Mouse (Mus musculus) neural tube, embryonic 14.5 days (tissue): ENCODE results near the gene Dedd. TPM values are rescaled to one million over a fixed set of nuclear protein-coding genes. Genes with fewer than 3 reads are reported as not detected.

Source experiments
- ATAC-seq: fragments of 200-750 bp; cut with Nextera tagmentation; 2 replicates; pipeline ENCODE4 v1.8.0; 2017; ENCODE audit warnings: low read depth, mild to moderate bottlenecking, moderate TSS enrichment, moderate library complexity
- H3K27ac ChIP-seq: fragments of 300-500 bp; sonication (generic); 2 replicates; pipeline ENCODE4 v1.5.1; 2014; ENCODE audit warnings: low read depth, mild to moderate bottlenecking, control low read depth, low read length, moderate library complexity, mixed read lengths
- H3K27me3 ChIP-seq: fragments of 300-500 bp; sonication (generic); 2 replicates; pipeline ENCODE4 v1.6.1; 2014; ENCODE audit warnings: low read length; ENCODE audit not compliant: control insufficient read depth, insufficient read depth
- H3K36me3 ChIP-seq: fragments of 300-500 bp; sonication (generic); 2 replicates; pipeline ENCODE4 v1.6.1; 2014; ENCODE audit warnings: low read length, mixed read lengths; ENCODE audit not compliant: control insufficient read depth, insufficient read depth
- H3K4me1 ChIP-seq: fragments of 300-500 bp; sonication (generic); 2 replicates; pipeline ENCODE4 v1.6.1; 2014; ENCODE audit warnings: low read length; ENCODE audit not compliant: control insufficient read depth, insufficient read depth
- H3K4me2 ChIP-seq: fragments of 300-500 bp; sonication (generic); 2 replicates; pipeline ENCODE4 v1.6.1; 2014; ENCODE audit warnings: mild to moderate bottlenecking, low read depth, low read length, control low read depth
- H3K4me3 ChIP-seq: fragments of 300-500 bp; sonication (generic); 2 replicates; pipeline ENCODE4 v1.5.1; 2014; ENCODE audit warnings: low read depth, low read length, control low read depth, mixed read lengths
- H3K9ac ChIP-seq: fragments of 300-500 bp; sonication (generic); replicated peaks from 2 replicates; pipeline ENCODE4 v1.6.1; 2014; ENCODE audit warnings: low read depth, mild to moderate bottlenecking, control low read depth, low read length, mixed read lengths
- H3K9me3 ChIP-seq: fragments of 300-500 bp; sonication (generic); 2 replicates; pipeline ENCODE4 v1.6.1; 2016; ENCODE audit warnings: low read length; ENCODE audit not compliant: control insufficient read depth
- WGBS: fragments of 180-500 bp; shearing (Covaris S2); extraction: QIAGEN DNeasy Blood & Tissue Kit; methylation state at CpG from one replicate; pipeline ENCODE4 v1.1.7; 2014; 5-methylcytosine and 5-hydroxymethylcytosine counted together
- polyA plus RNA-seq: library from polyadenylated mRNA; unstranded; fragments of >200 nt; fragmentation: Nextera tagmentation; extraction: Ambion mirVana; gene quantifications from 2 replicates; pipeline ENCODE4 v1.2.1, GENCODE M21; 2014

Dedd gene
- 48.0 and 49.7 TPM in 2 replicates for polyA plus RNA-seq

DNA sequence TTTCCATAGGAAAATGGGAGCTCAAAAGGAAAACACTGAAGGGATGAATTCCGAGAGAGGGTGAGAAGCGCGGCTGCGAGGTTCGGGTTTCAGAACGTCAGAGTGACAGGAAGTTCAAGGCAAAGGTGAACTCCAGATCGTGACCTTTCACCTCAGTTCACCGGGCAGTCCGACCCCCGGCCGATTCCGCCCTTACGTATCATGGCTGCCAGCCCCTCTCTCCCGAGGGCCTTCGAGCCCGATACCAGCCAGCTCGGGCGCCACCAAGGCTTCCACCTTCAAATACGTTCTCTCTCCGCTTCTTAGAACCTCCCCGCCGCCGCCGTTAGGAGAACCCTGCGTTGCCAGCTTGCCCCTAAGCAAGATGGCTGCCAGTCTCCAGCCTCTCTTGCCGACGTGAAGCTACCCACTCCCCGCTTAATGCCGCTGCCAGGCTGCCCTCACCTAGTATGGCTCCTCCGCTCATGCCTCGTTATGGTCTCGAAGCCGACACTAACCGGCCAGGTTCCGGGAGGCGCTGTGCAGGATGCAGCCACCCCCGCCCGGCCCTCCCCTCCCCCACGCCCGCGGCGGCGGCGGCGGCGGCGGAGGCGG, at the start of gene Dedd:
Dedd (plus strand) TSS at position 307 of the 594 bp plus-strand sequence.
- ATAC-seq: peak; percentile 96
- Histone ChIP-seq H3K27me3 (peaks cover 2% of the 10 kb centered on the region; the same call in 1 of the 2 replicates), H3K36me3 (no peaks in the 10 kb centered on the region; the same call in 1 of the 2 replicates), H3K9ac (peak within 1 kb of the TSS; percentile 95), H3K9me3 (no peaks in the 10 kb centered on the region), H3K4me1 (peaks cover 27% of the 10 kb centered on the region), H3K4me2 (peak within 1 kb of the TSS; percentile 96), H3K4me3 (peak within 1 kb of the TSS; percentile 73), H3K27ac (peak within 1 kb of the TSS; percentile 99)
- WGBS: under 1% methylated on average over 40 of the region's 48 CpGs

DNA sequence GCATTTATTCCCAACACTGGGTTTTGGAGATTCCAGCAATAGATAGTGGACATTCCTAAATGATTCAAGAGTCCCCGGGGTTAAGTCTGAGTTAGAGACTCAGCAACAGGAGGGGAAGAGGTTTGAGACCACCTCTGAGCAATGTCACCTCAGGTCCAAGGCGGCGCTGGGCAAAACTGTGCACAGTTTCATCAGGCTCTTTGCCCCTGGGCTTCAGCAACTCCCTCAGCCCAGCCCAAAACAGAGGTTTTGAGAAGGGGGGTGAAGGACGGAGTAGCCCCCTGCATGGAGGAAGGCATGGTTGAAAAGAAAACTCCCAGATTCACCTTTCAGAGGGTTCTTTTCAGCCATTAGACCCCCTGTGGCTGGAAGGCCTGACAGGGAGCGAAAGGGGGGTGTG, 49.2 kb upstream of the Dedd start:
- H3K4me3 ChIP-seq: no peak overlapping the region
- WGBS: 67% methylated on average over 5 of the region's 5 CpGs
- peaks cover 31% of the 10 kb centered on the region for H3K36me3 ChIP-seq
- peak overlapping the region; percentile 47; the same call in 1 of the 2 replicates for H3K9ac ChIP-seq
- H3K4me2 ChIP-seq: peak overlapping the region; percentile 66
- H3K9me3 ChIP-seq: no peaks in the 10 kb centered on the region
- H3K4me1 ChIP-seq: peaks cover 7% of the 10 kb centered on the region
- H3K27me3 ChIP-seq: no peaks in the 10 kb centered on the region
- H3K27ac ChIP-seq: no peak overlapping the region
- ATAC-seq: no peak

DNA sequence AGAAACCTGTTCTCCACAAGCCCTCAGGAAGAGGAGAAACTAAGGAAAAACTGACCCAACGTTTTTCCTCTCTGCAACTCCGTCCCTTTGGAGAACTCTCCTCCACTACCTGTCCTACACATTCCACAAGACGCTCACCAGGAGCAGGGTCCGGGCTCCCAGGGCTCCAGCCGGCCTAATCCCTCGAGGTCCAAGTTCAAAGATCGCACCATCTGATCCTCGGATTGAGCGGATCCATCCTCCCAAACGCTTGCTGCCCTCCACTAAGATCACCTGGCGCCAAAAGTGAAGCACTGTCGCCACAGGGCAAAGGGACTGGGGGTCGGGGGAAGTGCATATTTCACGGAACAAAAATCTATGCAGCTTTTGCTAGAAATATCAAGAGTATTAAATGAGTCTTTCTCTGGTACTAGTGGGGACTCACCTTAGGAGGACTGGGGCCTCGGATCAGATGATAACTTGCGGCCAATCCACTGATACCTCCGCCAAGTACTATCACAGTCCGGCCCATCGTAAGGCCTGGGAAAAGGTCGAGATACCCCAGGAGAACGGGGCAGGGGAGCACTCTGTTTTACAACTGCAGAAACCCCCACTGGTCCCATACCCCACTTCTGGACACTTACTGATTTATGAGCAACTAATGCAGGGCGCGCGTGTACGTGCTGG, 48.6 kb upstream of the Dedd start:
- no peak overlapping the region for H3K27ac ChIP-seq
- no peaks in the 10 kb centered on the region for H3K9me3 ChIP-seq
- no peaks in the 10 kb centered on the region for H3K27me3 ChIP-seq
- 2% methylated on average over 25 of the region's 25 CpGs for WGBS
- ATAC-seq: no peak; the same call in 1 of the 2 replicates
- H3K36me3 ChIP-seq: peaks cover 33% of the 10 kb centered on the region
- H3K4me3 ChIP-seq: peak overlapping the region; percentile 48
- peak overlapping the region; percentile 66 for H3K4me2 ChIP-seq
- H3K9ac ChIP-seq: peak overlapping the region; percentile 47
- peaks cover 7% of the 10 kb centered on the region for H3K4me1 ChIP-seq

DNA sequence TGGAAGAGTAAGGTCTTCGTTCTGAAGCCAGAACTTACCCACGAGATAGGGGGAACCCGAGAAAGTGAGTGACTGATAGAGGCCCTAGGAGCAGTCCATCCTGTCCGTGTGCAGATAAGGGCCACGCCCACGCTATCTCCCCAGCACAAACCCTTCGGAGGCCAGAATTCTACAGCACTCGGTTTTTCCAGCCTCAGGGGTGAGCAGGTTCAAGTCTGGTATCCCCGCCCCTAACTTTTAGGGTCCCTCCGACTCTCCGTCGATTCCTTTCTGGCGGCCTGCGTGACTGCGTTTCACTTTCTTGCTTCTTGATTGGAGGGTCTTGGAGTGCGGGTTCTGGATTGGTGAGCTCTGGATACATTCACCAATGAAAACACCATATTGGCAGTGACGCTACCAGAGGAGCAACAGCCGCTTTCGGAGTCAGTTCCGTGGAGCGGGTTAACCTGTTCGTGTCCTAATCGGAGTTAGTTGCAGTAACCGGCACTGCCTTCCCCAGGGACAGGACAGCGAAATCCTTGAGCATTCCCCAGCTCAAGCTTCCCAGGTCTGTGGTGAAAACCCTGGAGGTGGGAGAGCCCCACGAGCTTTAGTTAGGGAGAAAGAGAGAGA, 47.9 kb upstream of the Dedd start, which contains the start of gene Ppox:
Ppox (minus strand) TSS at position 271 of the 612 bp plus-strand sequence.
- peak within 1 kb of the TSS; percentile 47 for H3K9ac ChIP-seq
- peak within 1 kb of the TSS; percentile 60; the same call in 1 of the 2 replicates for H3K27ac ChIP-seq
- no peaks in the 10 kb centered on the region for H3K27me3 ChIP-seq
- ATAC-seq: peak; percentile 98
- H3K4me1 ChIP-seq: peaks cover 9% of the 10 kb centered on the region
- peak within 1 kb of the TSS; percentile 66 for H3K4me2 ChIP-seq
- peak within 1 kb of the TSS; percentile 48 for H3K4me3 ChIP-seq
- WGBS: under 1% methylated on average over 26 of the region's 26 CpGs
- peaks cover 34% of the 10 kb centered on the region for H3K36me3 ChIP-seq
- H3K9me3 ChIP-seq: no peaks in the 10 kb centered on the region

DNA sequence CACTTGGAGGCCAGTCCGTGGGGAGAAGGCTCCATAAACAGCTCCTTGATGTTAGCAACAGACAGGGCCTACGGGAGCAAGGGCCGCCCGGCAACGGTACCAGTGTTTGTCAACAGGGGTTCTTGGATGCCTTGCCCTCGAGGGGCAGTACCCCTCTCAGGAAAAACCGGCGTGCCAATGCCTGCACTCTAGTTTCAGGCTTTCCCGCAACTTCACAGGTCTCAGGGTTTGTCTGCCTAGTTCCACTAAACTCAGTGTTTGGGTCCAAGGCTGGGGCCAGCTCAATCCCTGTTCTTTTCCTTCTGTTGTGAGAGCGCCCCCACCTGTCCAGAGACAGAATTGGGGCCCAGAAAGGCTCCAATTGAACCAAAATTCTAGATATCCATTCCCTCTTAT, 47.4 kb upstream of the Dedd start:
- Histone ChIP-seq H3K27me3 (no peaks in the 10 kb centered on the region), H3K27ac (peak overlapping the region; percentile 60; the same call in 1 of the 2 replicates), H3K9ac (0 out of 2 replicates have a peak overlapping the region, but pooled peaks have one; percentile 12), H3K4me3 (peak overlapping the region; percentile 48), H3K4me1 (peaks cover 13% of the 10 kb centered on the region), H3K4me2 (peak overlapping the region; percentile 49), H3K9me3 (no peaks in the 10 kb centered on the region), H3K36me3 (peaks cover 29% of the 10 kb centered on the region)
- WGBS: under 1% methylated on average over 10 of the region's 10 CpGs
- peak; percentile 42 for ATAC-seq

DNA sequence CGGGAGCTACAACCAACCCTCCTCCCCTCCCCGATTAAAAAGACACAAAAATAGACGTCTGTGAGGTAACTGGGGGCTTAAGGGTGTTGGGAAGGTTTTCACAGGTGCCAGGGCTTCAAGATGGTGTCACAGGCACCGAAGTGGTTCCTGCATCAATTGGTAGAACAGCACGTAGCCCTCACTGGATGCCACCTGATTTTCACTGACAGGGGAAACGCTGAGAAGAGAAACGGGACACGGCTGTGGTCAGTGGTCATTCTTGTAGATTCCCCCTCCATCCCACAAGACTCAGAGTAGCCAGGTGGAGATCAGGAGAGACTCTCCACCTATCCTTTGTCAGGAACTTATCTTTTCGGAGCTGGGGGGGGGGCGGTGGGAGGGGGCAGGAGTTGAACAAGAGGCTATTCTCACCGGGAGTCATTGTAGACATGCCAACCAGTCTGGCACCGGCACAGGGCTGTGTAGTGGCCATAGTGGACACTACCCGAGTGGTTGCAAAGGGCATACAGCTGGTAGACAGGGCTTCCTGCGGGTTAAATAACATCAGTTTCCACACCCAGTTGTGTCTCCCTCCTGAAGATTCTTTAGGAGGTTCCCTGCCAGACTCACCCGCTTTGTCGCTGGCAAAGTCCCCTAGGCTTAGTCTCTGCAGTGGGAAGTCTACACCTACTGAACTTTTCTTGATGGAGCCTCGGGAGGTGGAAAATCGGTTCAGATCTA, 46.7 kb upstream of the Dedd start:
- Histone ChIP-seq H3K9ac (no peak overlapping the region), H3K27ac (no peak overlapping the region), H3K4me1 (peaks cover 16% of the 10 kb centered on the region), H3K36me3 (peaks cover 22% of the 10 kb centered on the region), H3K27me3 (no peaks in the 10 kb centered on the region), H3K4me2 (no peak overlapping the region), H3K9me3 (no peaks in the 10 kb centered on the region), H3K4me3 (no peak overlapping the region)
- WGBS: 82% methylated on average over 18 of the region's 18 CpGs
- ATAC-seq: no peak

DNA sequence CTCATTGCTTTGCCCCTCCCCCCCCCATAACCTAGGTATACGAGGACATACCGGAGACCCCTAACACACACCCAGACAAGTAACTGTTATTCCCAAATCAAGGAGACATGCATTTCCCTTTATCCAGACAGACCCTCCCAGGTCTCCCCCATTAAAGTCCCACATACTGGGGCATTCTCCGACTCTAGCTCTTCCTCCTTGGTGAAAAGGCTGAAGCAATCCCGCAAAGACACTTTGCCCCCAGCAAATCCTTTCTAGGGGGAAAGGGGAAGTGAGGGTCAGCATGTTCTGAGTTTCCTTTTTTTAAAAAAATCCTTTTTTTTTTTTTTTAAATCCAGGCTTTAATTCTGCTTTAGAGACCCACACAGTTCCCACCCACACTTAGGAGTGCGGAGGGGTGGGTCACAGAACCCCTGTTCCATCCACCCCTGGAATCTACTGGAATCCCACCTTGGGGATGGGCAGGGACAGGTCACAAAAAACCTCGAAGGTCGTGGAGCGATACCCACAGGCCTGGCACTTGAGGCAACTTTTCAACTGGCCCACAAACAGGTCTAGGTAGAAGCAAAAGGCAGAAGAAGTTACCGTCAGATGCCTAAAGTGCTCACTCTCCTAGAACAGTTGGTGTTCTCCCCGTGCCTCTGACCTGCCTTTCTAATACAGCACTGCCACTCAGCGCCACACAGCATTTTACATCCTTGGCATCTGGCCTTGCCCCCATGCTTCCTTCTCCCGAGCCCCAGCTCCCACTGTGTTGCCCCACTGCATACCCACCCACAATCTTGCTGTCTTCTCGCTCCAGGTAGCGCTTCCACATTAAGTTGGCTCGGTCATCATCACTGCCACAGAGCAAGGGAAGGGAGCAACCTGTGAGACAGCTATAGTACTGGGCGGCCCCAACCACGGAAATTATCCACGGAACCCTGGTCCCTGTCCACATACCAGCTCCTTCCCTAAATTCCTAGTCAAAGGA, 45.5 kb upstream of the Dedd start:
- Histone ChIP-seq H3K9me3 (no peaks in the 10 kb centered on the region), H3K4me1 (peaks cover 16% of the 10 kb centered on the region), H3K36me3 (peaks cover 18% of the 10 kb centered on the region), H3K27me3 (no peaks in the 10 kb centered on the region), H3K27ac (no peak overlapping the region), H3K9ac (no peak overlapping the region), H3K4me2 (no peak overlapping the region), H3K4me3 (no peak overlapping the region)
- 93% methylated on average over 18 of the region's 18 CpGs for WGBS
- ATAC-seq: no peak

DNA sequence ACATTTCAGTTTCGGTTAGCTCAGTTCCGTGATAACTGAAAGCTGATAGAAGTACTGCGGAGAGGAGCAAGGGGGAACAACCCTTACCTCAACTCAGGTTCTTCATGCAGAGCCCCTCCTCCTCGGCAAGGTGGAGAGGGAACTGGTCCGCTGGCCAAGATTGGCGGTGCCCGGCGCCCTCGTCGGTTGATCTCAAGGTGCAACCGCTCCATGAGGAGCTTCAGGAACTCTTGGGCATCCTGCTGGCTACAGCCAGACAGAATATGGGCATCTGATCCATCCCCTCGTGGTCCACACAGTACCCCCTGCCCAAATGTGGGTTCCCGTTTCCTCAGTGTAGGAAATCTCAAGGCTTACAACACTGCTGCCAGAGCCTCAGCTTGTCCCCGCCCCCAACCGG, 44.5 kb upstream of the Dedd start:
- Histone ChIP-seq H3K4me3 (no peak overlapping the region), H3K27ac (no peak overlapping the region), H3K36me3 (peaks cover 18% of the 10 kb centered on the region), H3K27me3 (no peaks in the 10 kb centered on the region), H3K4me2 (no peak overlapping the region), H3K9ac (no peak overlapping the region), H3K9me3 (no peaks in the 10 kb centered on the region), H3K4me1 (peaks cover 16% of the 10 kb centered on the region)
- ATAC-seq: no peak
- WGBS: 89% methylated on average over 15 of the region's 15 CpGs
